Mouse (Mus musculus): ENCODE measurements around the gene Glyctk. TPM values are rescaled to one million over a fixed set of nuclear protein-coding genes. Genes with fewer than 3 reads are reported as not detected.

Glyctk gene
- total RNA-seq, 2 experiments from 2014 or later = 1.7 to 1.8 TPM

Small RNA genes within 50 kb of the gene (microRNA-seq; reads per million reads assigned to microRNA genes)
- gene Mir135a-1 (0 to 0.24 reads per million in 2 experiments), gene Mirlet7g (92,889 to 99,894 reads per million in 2 experiments)

Other genes with a start within 250 kb of the Glyctk start
- 1 to 10 TPM in 1 of 2 experiments, under 1 TPM in 1; 0.43 to 1.3 TPM for gene Col6a5, start 197.5 kb downstream of the Glyctk start, total RNA-seq (2021)
- gene Col6a4, start 61.4 kb downstream of the Glyctk start, total RNA-seq (2021) = under 1 TPM; 0.02 to 0.05 TPM
- gene Wdr82, start 12.8 kb upstream of the Glyctk start, total RNA-seq (2021) = 10 to 100 TPM; 72.2 to 81.4 TPM
- gene Ppm1m, start 41.6 kb upstream of the Glyctk start, total RNA-seq (2021) = 10 to 100 TPM; 15.4 to 19.5 TPM
- gene Twf2, start 45.0 kb upstream of the Glyctk start, total RNA-seq (2021) = 100 to 1,000 TPM; 112 to 132 TPM
- under 1 TPM; 0.72 to 0.79 TPM for gene Tlr9, start 64.5 kb upstream of the Glyctk start, total RNA-seq (2021)
- gene Alas1, start 90.5 kb upstream of the Glyctk start, total RNA-seq (2021) = 100 to 1,000 TPM; 492 to 534 TPM
- gene Poc1a, start 122.9 kb upstream of the Glyctk start, total RNA-seq (2021) = 1 to 10 TPM; 6.4 to 7.2 TPM
- gene Dusp7, start 210.5 kb upstream of the Glyctk start, total RNA-seq (2021) = 10 to 100 TPM; 47.0 to 47.1 TPM